Comparison of ENCODE assay signal across 10 mouse cellular contexts in genomic region chr10:105523405-105524088, GRCm38 (mm10). TPM values are rescaled to one million over a fixed set of nuclear protein-coding genes. Genes with fewer than 3 reads are reported as not detected.
DNase-seq lines count a peak whose midpoint lies in the region; ATAC-seq and TF ChIP-seq lines count a peak whose summit lies in the region.
"Had no signal": no experiment of that assay in that cellular context is flagged by ENCODE, and none has a peak within 500 bp of the region (broad histone marks: within the 10 kb centered on the region; RNA-seq: fewer than 3 reads in every experiment).

No protein-coding gene starts in this region.

- 58% methylated on average over 8 of the region's 8 CpGs for WGBS in hindbrain, embryonic 13.5 days
- WGBS in hindbrain, embryonic 12.5 days = 63% methylated on average over 8 of the region's 8 CpGs
- WGBS in hindbrain, postnatal 0 days = 62% methylated on average over 8 of the region's 8 CpGs
- WGBS in stomach, postnatal 0 days = 29% methylated on average over 8 of the region's 8 CpGs

- peak; percentile 28 for TF ChIP-seq EP300 in stomach, postnatal 0 days (optimal IDR thresholded peaks at IDR 0.05)

- H3K4me2 ChIP-seq in hindbrain, embryonic 13.5 days = no peak overlapping the region
- no peak overlapping the region for H3K4me2 ChIP-seq in hindbrain, embryonic 12.5 days (replicated peaks)
- no peak overlapping the region for H3K4me2 ChIP-seq in hindbrain, postnatal 0 days (ENCODE audit: low read depth, low read length)
- H3K4me2 ChIP-seq in stomach, postnatal 0 days (replicated peaks; ENCODE audit: low read depth) = peak overlapping the region; percentile 17; the same call in 1 of the 2 replicates
- H3K4me2 ChIP-seq: forebrain, embryonic 12.5 days had no signal

- H3K27me3 ChIP-seq in hindbrain, embryonic 13.5 days = no peaks in the 10 kb centered on the region
- no peaks in the 10 kb centered on the region for H3K27me3 ChIP-seq in hindbrain, embryonic 12.5 days
- H3K27me3 ChIP-seq in hindbrain, postnatal 0 days (ENCODE audit: insufficient read depth, low read length) = no peaks in the 10 kb centered on the region
- H3K27me3 ChIP-seq in stomach, postnatal 0 days (ENCODE audit: control insufficient read depth, insufficient read depth, low read length) = no peaks in the 10 kb centered on the region
- H3K27me3 ChIP-seq: forebrain, embryonic 12.5 days; Patski had no signal

- H3K4me1 ChIP-seq in hindbrain, embryonic 13.5 days (replicated peaks) = peaks cover 10% of the 10 kb centered on the region; the same call in 1 of the 2 replicates
- H3K4me1 ChIP-seq in hindbrain, embryonic 12.5 days = peaks cover 6% of the 10 kb centered on the region; the same call in 1 of the 2 replicates
- no peaks in the 10 kb centered on the region for H3K4me1 ChIP-seq in hindbrain, postnatal 0 days (ENCODE audit: insufficient read depth, low read length)
- H3K4me1 ChIP-seq in stomach, postnatal 0 days (replicated peaks; ENCODE audit: control insufficient read depth, insufficient read depth) = 0 out of 2 replicates have a peak, but pooled peaks cover 5% of the 10 kb centered on the region

- H3K36me3 ChIP-seq in hindbrain, embryonic 13.5 days = no peaks in the 10 kb centered on the region
- H3K36me3 ChIP-seq in hindbrain, embryonic 12.5 days = no peaks in the 10 kb centered on the region
- no peaks in the 10 kb centered on the region for H3K36me3 ChIP-seq in hindbrain, postnatal 0 days (ENCODE audit: insufficient read depth, low read length)
- H3K36me3 ChIP-seq in stomach, postnatal 0 days (ENCODE audit: control insufficient read depth, insufficient read depth, low read length) = no peaks in the 10 kb centered on the region
- H3K36me3 ChIP-seq: forebrain, embryonic 12.5 days had no signal

- H3K9me3 ChIP-seq in hindbrain, embryonic 13.5 days = no peaks in the 10 kb centered on the region
- no peaks in the 10 kb centered on the region for H3K9me3 ChIP-seq in hindbrain, embryonic 12.5 days (replicated peaks)
- H3K9me3 ChIP-seq in hindbrain, postnatal 0 days (ENCODE audit: low read length) = no peaks in the 10 kb centered on the region
- no peaks in the 10 kb centered on the region for H3K9me3 ChIP-seq in stomach, postnatal 0 days (ENCODE audit: control insufficient read depth, low read length)
- H3K9me3 ChIP-seq: forebrain, embryonic 12.5 days had no signal

- no peak overlapping the region for H3K4me3 ChIP-seq in hindbrain, embryonic 13.5 days
- H3K4me3 ChIP-seq in hindbrain, embryonic 12.5 days = no peak overlapping the region
- H3K4me3 ChIP-seq in hindbrain, postnatal 0 days (ENCODE audit: low read length) = no peak overlapping the region
- no peak overlapping the region for H3K4me3 ChIP-seq in stomach, postnatal 0 days (ENCODE audit: low read depth, low read length)
- H3K4me3 ChIP-seq: forebrain, embryonic 12.5 days had no signal

- ATAC-seq in hindbrain, embryonic 13.5 days (ENCODE audit: low FRiP score) = 0 out of 2 replicates have a peak, but pooled peaks have one; percentile 36
- ATAC-seq in hindbrain, embryonic 12.5 days (ENCODE audit: low FRiP score) = no peak
- ATAC-seq in hindbrain, postnatal 0 days = 0 out of 2 replicates have a peak, but pooled peaks have one; percentile 15
- ATAC-seq in stomach, postnatal 0 days (ENCODE audit: low FRiP score, low TSS enrichment) = peak; percentile 94
- ATAC-seq: Patski had no signal

- H3K27ac ChIP-seq in hindbrain, embryonic 13.5 days = peak overlapping the region; percentile 25; the same call in 1 of the 2 replicates
- H3K27ac ChIP-seq in hindbrain, embryonic 12.5 days = no peak overlapping the region
- no peak overlapping the region for H3K27ac ChIP-seq in hindbrain, postnatal 0 days
- peak overlapping the region; percentile 87 for H3K27ac ChIP-seq in stomach, postnatal 0 days (replicated peaks)
- H3K27ac ChIP-seq: forebrain, embryonic 12.5 days had no signal

- DNase-seq in right cerebral cortex, adult 2 months (ENCODE audit: low spot score in 2 of 2) = peak; percentile 8 to 20
- DNase-seq in right cerebral cortex, postnatal 4 days = no peak
- DNase-seq in hindbrain, postnatal 0 days (ENCODE audit: low spot score) = no peak
- DNase-seq in stomach, postnatal 0 days (ENCODE audit: low spot score) = peak; percentile 68
- DNase-seq in spleen, postnatal 14 days (ENCODE audit: low spot score in 2 of 2) = no peak

- no peak overlapping the region for H3K9ac ChIP-seq in hindbrain, embryonic 13.5 days
- no peak overlapping the region for H3K9ac ChIP-seq in hindbrain, embryonic 12.5 days
- no peak overlapping the region for H3K9ac ChIP-seq in hindbrain, postnatal 0 days (replicated peaks; ENCODE audit: low read length)
- H3K9ac ChIP-seq in stomach, postnatal 0 days (ENCODE audit: low read length) = 0 out of 2 replicates have a peak overlapping the region, but pooled peaks have one; percentile 23
- H3K9ac ChIP-seq: forebrain, embryonic 12.5 days had no signal

- no peak for TF ChIP-seq CTCF in hindbrain, postnatal 0 days (IDR thresholded peaks at IDR 0.05; ENCODE audit: low read depth)
- no peak for TF ChIP-seq CTCF in stomach, postnatal 0 days (IDR thresholded peaks at IDR 0.05; ENCODE audit: low read depth)

RNA-seq across cellular contexts. Expression of gene Tmtc2, which starts 50.7 kb away (rescaled TPM):
- polyA plus RNA-seq in hindbrain, embryonic 13.5 days (2015; fragmentation: Nextera tagmentation; extraction: Ambion mirVana) = 11.9 TPM in 2 replicates
- 19.6 and 19.9 TPM in 2 replicates for polyA plus RNA-seq in hindbrain, embryonic 12.5 days (2016; fragmentation: Nextera tagmentation; extraction: Ambion mirVana)
- 19.3 and 19.4 TPM in 2 replicates for total RNA-seq in hindbrain, postnatal 0 days (2014; rRNA removed)
- 7.6 and 8.2 TPM in 2 replicates for polyA plus RNA-seq in hindbrain, postnatal 0 days (2015; fragmentation: Nextera tagmentation; extraction: Ambion mirVana)
- polyA plus RNA-seq in stomach, postnatal 0 days (2015; fragmentation: Nextera tagmentation; extraction: Ambion mirVana) = 5.7 and 5.8 TPM in 2 replicates
- total RNA-seq: monocyte, adult 5-6 weeks had no signal

Comparison
In these comparisons a context has a peak if more than half of its experiments do, and no peak if none do; other contexts are left out.
1. H3K27ac ChIP-seq: peak in hindbrain, embryonic 13.5 days (single experiment) and stomach, postnatal 0 days (single experiment); none in hindbrain, embryonic 12.5 days (single experiment) and hindbrain, postnatal 0 days (single experiment).
2. DNase-seq: peak in right cerebral cortex, adult 2 months (2 of 2) and stomach, postnatal 0 days (single experiment); none in right cerebral cortex, postnatal 4 days (single experiment), hindbrain, postnatal 0 days (single experiment) and spleen, postnatal 14 days (0 of 2).